Mouse (Mus musculus): ENCODE results near the gene Olfr45. TPM values are rescaled to one million over a fixed set of nuclear protein-coding genes. Genes with fewer than 3 reads are reported as not detected.

Gene Olfr45
- not detected in 2 replicates for polyA plus RNA-seq (2012; rRNA removed; ENCODE audit: low replicate concordance)

GRCm38 (mm10) chr7:140681651-140682050 lies at the start of gene Olfr45:
TSS of gene Olfr45 (plus strand) at chr7:140681951.

GRCm38 (mm10) chr7:140646152-140646551 lies 35.6 kb upstream of the Olfr45 start, which contains the start of gene Olfr53:
TSS of gene Olfr53 (plus strand) at chr7:140646452.

DNA sequence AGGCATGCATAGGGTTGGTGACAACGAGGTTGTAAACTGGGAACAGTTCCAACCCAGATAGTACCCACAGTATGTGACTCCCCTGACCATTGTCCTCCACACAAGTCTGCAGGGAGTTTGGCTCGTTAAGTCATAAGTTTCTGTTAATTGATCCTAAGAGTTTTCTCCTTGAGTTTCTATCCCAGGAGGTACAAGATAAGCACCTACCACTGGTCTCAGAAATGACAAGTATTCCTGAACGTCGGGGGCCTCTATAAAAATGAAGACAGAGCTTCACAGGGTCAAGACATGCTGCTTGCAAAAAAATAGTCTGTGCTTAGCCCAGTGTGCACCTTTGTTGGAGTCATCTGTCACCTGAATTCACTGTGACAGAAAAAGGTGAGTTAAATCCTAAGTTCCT lies 22.1 kb upstream of the Olfr45 start, which contains the start of gene Olfr539:
TSS of gene Olfr539 (plus strand) at position 301 of the 400 bp plus-strand sequence.

GRCm38 (mm10) chr7:140696967-140697366 lies 15.2 kb downstream of the Olfr45 start, which contains the start of gene Olfr541:
TSS of gene Olfr541 (plus strand) at chr7:140697267.

Other genes with a start within 250 kb of the Olfr45 start
- not detected in 2 replicates for gene Olfr533, start 218.6 kb upstream of the Olfr45 start, polyA plus RNA-seq (2012; rRNA removed; ENCODE audit: low replicate concordance)
- gene Olfr535, start 197.7 kb upstream of the Olfr45 start, polyA plus RNA-seq (2012; rRNA removed; ENCODE audit: low replicate concordance): not detected in 2 replicates
- not detected in 2 replicates for gene Olfr536, start 174.6 kb upstream of the Olfr45 start, polyA plus RNA-seq (2012; rRNA removed; ENCODE audit: low replicate concordance)
- not detected in 2 replicates for gene Olfr538, start 114.1 kb upstream of the Olfr45 start, polyA plus RNA-seq (2012; rRNA removed; ENCODE audit: low replicate concordance)
- not detected in 2 replicates for gene Olfr46, start 80.7 kb upstream of the Olfr45 start, polyA plus RNA-seq (2012; rRNA removed; ENCODE audit: low replicate concordance)
- gene Olfr61, start 53.0 kb upstream of the Olfr45 start, polyA plus RNA-seq (2012; rRNA removed; ENCODE audit: low replicate concordance): not detected in 2 replicates
- gene Olfr53, start 35.5 kb upstream of the Olfr45 start, polyA plus RNA-seq (2012; rRNA removed; ENCODE audit: low replicate concordance): not detected in 2 replicates
- gene Olfr539, start 22.0 kb upstream of the Olfr45 start, polyA plus RNA-seq (2012; rRNA removed; ENCODE audit: low replicate concordance): not detected in 2 replicates
- not detected in 2 replicates for gene Olfr541, start 15.3 kb downstream of the Olfr45 start, polyA plus RNA-seq (2012; rRNA removed; ENCODE audit: low replicate concordance)
- 256 and 502 TPM in 2 replicates for gene Cyp2e1, start 81.8 kb downstream of the Olfr45 start, polyA plus RNA-seq (2012; rRNA removed; ENCODE audit: low replicate concordance)
- gene Syce1, start 105.9 kb downstream of the Olfr45 start, polyA plus RNA-seq (2012; rRNA removed; ENCODE audit: low replicate concordance): 0.07 and 0.33 TPM in 2 replicates
- gene Zfp941, start 140.2 kb downstream of the Olfr45 start, polyA plus RNA-seq (2012; rRNA removed; ENCODE audit: low replicate concordance): 0.15 TPM in 1 of 2 replicates, not detected in the other
- 14.2 TPM in 1 of 2 replicates, not detected in the other for gene Urah, start 153.1 kb downstream of the Olfr45 start, polyA plus RNA-seq (2012; rRNA removed; ENCODE audit: low replicate concordance)
- gene Scgb1c1, start 163.6 kb downstream of the Olfr45 start, polyA plus RNA-seq (2012; rRNA removed; ENCODE audit: low replicate concordance): not detected in 2 replicates
- 0.11 TPM in 1 of 2 replicates, not detected in the other for gene Odf3, start 165.9 kb downstream of the Olfr45 start, polyA plus RNA-seq (2012; rRNA removed; ENCODE audit: low replicate concordance)
- not detected in 2 replicates for gene Gm45785, start 174.4 kb downstream of the Olfr45 start, polyA plus RNA-seq (2012; rRNA removed; ENCODE audit: low replicate concordance)
- gene Ric8a, start 175.0 kb downstream of the Olfr45 start, polyA plus RNA-seq (2012; rRNA removed; ENCODE audit: low replicate concordance): 114 and 143 TPM in 2 replicates
- gene Bet1l, start 175.6 kb downstream of the Olfr45 start, polyA plus RNA-seq (2012; rRNA removed; ENCODE audit: low replicate concordance): 37.8 and 39.1 TPM in 2 replicates
- gene Psmd13, start 200.0 kb downstream of the Olfr45 start, polyA plus RNA-seq (2012; rRNA removed; ENCODE audit: low replicate concordance): 76.9 and 91.8 TPM in 2 replicates
- 30.7 and 38.8 TPM in 2 replicates for gene Sirt3, start 200.4 kb downstream of the Olfr45 start, polyA plus RNA-seq (2012; rRNA removed; ENCODE audit: low replicate concordance)
- gene Cox8b, start 218.5 kb downstream of the Olfr45 start, polyA plus RNA-seq (2012; rRNA removed; ENCODE audit: low replicate concordance): 147 and 450 TPM in 2 replicates
- gene Nlrp6, start 239.0 kb downstream of the Olfr45 start, polyA plus RNA-seq (2012; rRNA removed; ENCODE audit: low replicate concordance): 0.87 TPM in 1 of 2 replicates, not detected in the other